Mouse (Mus musculus) liver, embryonic 14.5 days (tissue): Measurements from ENCODE around the gene Prkx.

Experiments
- CTCF ChIP-seq: IDR thresholded peaks from 2 replicates; pipeline ENCODE4 v1.5.1; 2016; ENCODE audit warnings: antibody characterized with exemption, low read depth, control low read depth
- EP300 ChIP-seq: IDR thresholded peaks from 2 replicates; pipeline ENCODE4 v1.6.1; 2016; ENCODE audit warnings: antibody characterized with exemption, low read depth

- no peak for TF ChIP-seq CTCF
- no peak for TF ChIP-seq EP300
Observed at GRCm38 (mm10) chrX:77733930-77734536, 62.0 kb downstream of the Prkx start.
